Mouse (Mus musculus): ENCODE results near the gene Noxa1. TPM values are rescaled to one million over a fixed set of nuclear protein-coding genes. Genes with fewer than 3 reads are reported as not detected.

Noxa1 gene
- total RNA-seq, 2 experiments from 2014 or later, result not detected

GRCm38 (mm10) chr2:25055409-25056155 lies 39.4 kb downstream of the Noxa1 start:
- intact Hi-C loops (cut with DNase I), result no loop called here
- H3K4me3 ChIP-seq, result peak overlapping the region; percentile 88
- H3K27ac ChIP-seq, result peak overlapping the region; percentile 98
- TF ChIP-seq CTCF (IDR thresholded peaks at IDR 0.05), result no peak
- DNase-seq (ENCODE audit: extremely low spot score in 1 of 2, low spot score in 2 of 2), result no peak

GRCm38 (mm10) chr2:25055068-25055405 lies 39.9 kb downstream of the Noxa1 start:
- Histone ChIP-seq H3K27ac (peak overlapping the region; percentile 98), H3K4me3 (peak overlapping the region; percentile 88)
- no peak for TF ChIP-seq CTCF (IDR thresholded peaks at IDR 0.05)
- peak; percentile 63 to 69 for DNase-seq (ENCODE audit: extremely low spot score in 1 of 2, low spot score in 2 of 2)
- intact Hi-C loops (cut with DNase I), result no loop called here

DNA sequence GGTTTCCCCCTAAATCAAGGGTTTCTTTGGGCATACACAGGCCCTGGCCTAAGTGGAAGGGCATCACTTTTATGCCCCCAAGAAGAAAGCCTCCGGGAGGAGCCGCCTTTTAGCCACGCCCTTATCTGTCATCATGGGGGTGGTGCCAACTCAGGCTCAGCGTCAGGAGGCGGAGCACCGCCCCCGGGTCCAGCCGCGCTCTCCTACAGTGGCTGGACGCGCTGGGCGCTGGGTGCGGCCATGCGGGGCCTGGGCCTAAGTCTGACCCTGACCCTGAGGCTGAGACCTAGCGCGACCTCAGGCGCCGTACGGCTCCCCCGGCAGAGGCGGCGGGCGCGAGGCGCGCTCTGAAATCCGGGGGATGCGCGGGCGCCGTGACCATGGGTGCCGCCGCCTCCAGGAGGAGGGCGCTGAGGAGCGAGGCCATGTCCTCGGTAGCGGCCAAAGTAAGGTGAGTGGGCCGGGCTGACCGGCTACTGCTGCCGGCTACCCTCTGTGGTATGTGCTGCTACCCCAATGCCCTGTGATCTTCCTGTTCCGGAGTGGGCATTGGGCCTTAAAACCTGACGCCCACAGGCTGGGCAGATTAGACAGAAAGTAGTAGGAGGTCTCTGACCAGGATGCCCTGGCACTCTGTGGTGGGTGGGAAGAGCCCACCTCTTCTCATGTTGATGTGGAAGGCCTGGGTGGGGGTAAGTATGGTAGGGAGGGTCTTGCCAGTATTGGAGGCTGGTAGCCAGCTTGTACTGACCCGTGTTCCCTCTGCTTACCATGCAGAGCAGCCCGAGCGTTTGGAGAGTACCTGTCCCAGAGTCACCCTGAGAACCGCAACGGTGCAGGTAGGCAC lies 40.5 kb downstream of the Noxa1 start, which contains the start of gene Nsmf:
Gene Nsmf, plus strand, starts transcription at position 135 of the 847 bp plus-strand sequence.
- Histone ChIP-seq H3K27ac (peak within 1 kb of the TSS; percentile 98), H3K4me3 (peak within 1 kb of the TSS; percentile 88)
- TF ChIP-seq CTCF (IDR thresholded peaks at IDR 0.05), result no peak; the same call in 1 of the 2 replicates
- intact Hi-C loops (cut with DNase I), result loop anchor here (5.0 kb wide), 1 partner anchor 77 kb away; the partner anchor contains the start of genes Mrpl41 and Pnpla7
- DNase-seq (ENCODE audit: extremely low spot score in 1 of 2, low spot score in 2 of 2), result peak; percentile 86 to 88

- H3K27ac ChIP-seq, result no peak overlapping the region
- TF ChIP-seq CTCF (IDR thresholded peaks at IDR 0.05), result no peak
- H3K4me3 ChIP-seq, result no peak overlapping the region
- intact Hi-C loops (cut with DNase I), result loop anchor here (5.0 kb wide), 1 partner anchor 76 kb away; the partner anchor contains the start of genes Mrpl41 and Pnpla7
- DNase-seq (ENCODE audit: extremely low spot score in 1 of 2, low spot score in 2 of 2), result no peak
Measured at GRCm38 (mm10) chr2:25053101-25053500, 41.8 kb downstream of the Noxa1 start.

DNA sequence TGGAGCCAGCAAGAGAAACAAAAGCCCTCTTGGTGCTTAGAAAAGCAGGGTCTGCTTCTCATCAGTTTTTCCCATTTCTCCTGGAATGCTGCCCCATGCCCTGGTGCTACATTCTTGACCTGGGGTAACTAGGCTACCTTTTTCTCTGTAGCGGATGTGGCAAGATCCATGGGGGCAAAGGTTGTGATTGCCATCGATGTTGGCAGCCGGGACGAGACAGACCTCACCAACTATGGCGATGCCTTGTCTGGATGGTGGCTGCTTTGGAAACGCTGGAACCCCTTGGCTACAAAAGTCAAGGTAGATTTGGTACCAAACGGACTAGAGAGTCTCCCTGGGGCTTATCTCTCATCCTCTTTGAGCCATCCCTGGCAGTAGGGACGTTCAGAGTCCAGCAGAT lies 43.5 kb downstream of the Noxa1 start:
- H3K4me3 ChIP-seq, result no peak overlapping the region
- no peak for DNase-seq (ENCODE audit: extremely low spot score in 1 of 2, low spot score in 2 of 2)
- peak overlapping the region; percentile 9; the same call in 1 of the 2 replicates for H3K27ac ChIP-seq
- intact Hi-C loops (cut with DNase I), result loop anchor here (5.0 kb wide), 1 partner anchor 74 kb away; the partner anchor contains the start of genes Mrpl41 and Pnpla7
- TF ChIP-seq CTCF (IDR thresholded peaks at IDR 0.05), result no peak

DNA sequence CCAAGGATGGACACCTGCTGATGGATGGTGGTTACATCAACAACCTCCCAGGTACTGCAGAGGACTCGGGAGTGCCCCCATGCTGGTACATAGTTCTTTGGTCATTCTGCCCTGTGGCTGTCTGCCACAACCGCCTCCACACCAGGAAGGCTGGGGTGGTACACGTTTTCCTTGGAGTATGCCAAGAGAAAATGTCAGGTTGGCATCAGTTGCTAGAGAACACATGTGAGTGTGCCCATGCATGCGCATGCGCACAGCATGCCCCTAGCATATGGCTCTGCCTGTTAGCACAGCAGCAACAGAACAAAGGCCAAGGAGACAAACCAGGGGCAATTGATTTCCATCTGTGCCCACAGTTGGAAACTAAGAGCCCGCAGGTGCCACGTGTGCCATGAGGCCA lies 44.0 kb downstream of the Noxa1 start:
- Histone ChIP-seq H3K27ac (no peak overlapping the region), H3K4me3 (no peak overlapping the region)
- no peak for TF ChIP-seq CTCF (IDR thresholded peaks at IDR 0.05)
- intact Hi-C loops (cut with DNase I), result loop anchor here (5.0 kb wide), 1 partner anchor 74 kb away; the partner anchor contains the start of genes Mrpl41 and Pnpla7
- DNase-seq (ENCODE audit: extremely low spot score in 1 of 2, low spot score in 2 of 2), result peak; percentile 35 to 53

- DNase-seq (ENCODE audit: extremely low spot score in 1 of 2, low spot score in 2 of 2), result no peak
- intact Hi-C loops (cut with DNase I), result no loop called here
- TF ChIP-seq CTCF (IDR thresholded peaks at IDR 0.05), result no peak
- Histone ChIP-seq H3K4me3 (no peak overlapping the region), H3K27ac (no peak overlapping the region)
Measured at GRCm38 (mm10) chr2:25040089-25040488, 54.9 kb downstream of the Noxa1 start.

Small RNA genes lying within 50 kb of the gene (microRNA-seq; reads per million reads assigned to microRNA genes)
- 0 reads per million in 2 experiments for gene Gm24328
- gene Mir7664, result 0 to 0.24 reads per million in 2 experiments

Other genes starting within 250 kb of the Noxa1 start
- 10 to 100 TPM; 53.1 to 59.4 TPM for gene Ehmt1, start 175.5 kb downstream of the Noxa1 start, total RNA-seq (2021)
- gene Arrdc1, start 159.9 kb downstream of the Noxa1 start, total RNA-seq (2021), result 10 to 100 TPM; 17.1 to 18.2 TPM
- 10 to 100 TPM; 36.8 to 37.9 TPM for gene Zmynd19, start 145.4 kb downstream of the Noxa1 start, total RNA-seq (2021)
- 10 to 100 TPM; 29.7 to 32.4 TPM for gene Dph7, start 132.7 kb downstream of the Noxa1 start, total RNA-seq (2021)
- gene Mrpl41, start 120.1 kb downstream of the Noxa1 start, total RNA-seq (2021), result 10 to 100 TPM; 70.3 to 76.3 TPM
- 10 to 100 TPM; 22.0 to 22.2 TPM for gene Pnpla7, start 119.1 kb downstream of the Noxa1 start, total RNA-seq (2021)
- 100 to 1,000 TPM; 442 to 471 TPM for gene Nsmf, start 40.8 kb downstream of the Noxa1 start, total RNA-seq (2021)
- not detected for gene Entpd8, start 14.8 kb downstream of the Noxa1 start, total RNA-seq (2021)
- 10 to 100 TPM; 20.2 to 21.7 TPM for gene Nrarp, start 85.6 kb upstream of the Noxa1 start, total RNA-seq (2021)
- gene Tor4a, start 101.7 kb upstream of the Noxa1 start, total RNA-seq (2021), result 1 to 10 TPM; 2.0 to 2.2 TPM
- 10 to 100 TPM; 53.4 to 64.3 TPM for gene Nelfb, start 116.3 kb upstream of the Noxa1 start, total RNA-seq (2021)
- not detected for gene Stpg3, start 119.5 kb upstream of the Noxa1 start, total RNA-seq (2021)
- gene Fam166a, start 123.6 kb upstream of the Noxa1 start, total RNA-seq (2021), result not detected
- gene Tubb4b, start 129.6 kb upstream of the Noxa1 start, total RNA-seq (2021), result 100 to 1,000 TPM; 317 to 329 TPM
- not detected for gene Slc34a3, start 139.2 kb upstream of the Noxa1 start, total RNA-seq (2021)
- not detected for gene Rnf224, start 141.6 kb upstream of the Noxa1 start, total RNA-seq (2021)
- gene Rnf208, start 147.1 kb upstream of the Noxa1 start, total RNA-seq (2021), result 100 to 1,000 TPM; 249 to 270 TPM
- gene Cysrt1, start 147.3 kb upstream of the Noxa1 start, total RNA-seq (2021), result not detected
- 1 to 10 TPM; 1.4 to 2.7 TPM for gene AL732309.1, start 151.7 kb upstream of the Noxa1 start, total RNA-seq (2021)
- gene Tmem203, start 160.3 kb upstream of the Noxa1 start, total RNA-seq (2021), result 10 to 100 TPM; 35.6 to 41.6 TPM
- gene Tprn, start 167.5 kb upstream of the Noxa1 start, total RNA-seq (2021), result 10 to 100 TPM; 20.9 to 21.8 TPM
- 10 to 100 TPM; 65.6 to 65.9 TPM for gene Ssna1, start 177.3 kb upstream of the Noxa1 start, total RNA-seq (2021)
- 10 to 100 TPM; 87.1 to 90.3 TPM for gene Anapc2, start 177.3 kb upstream of the Noxa1 start, total RNA-seq (2021)
- not detected for gene Tmem210, start 193.0 kb upstream of the Noxa1 start, total RNA-seq (2021)
- gene Lrrc26, start 194.8 kb upstream of the Noxa1 start, total RNA-seq (2021), result not detected
- gene Grin1, start 224.0 kb upstream of the Noxa1 start, total RNA-seq (2021), result 100 to 1,000 TPM; 452 to 457 TPM
- gene Man1b1, start 237.2 kb upstream of the Noxa1 start, total RNA-seq (2021), result 10 to 100 TPM; 56.0 to 62.4 TPM

Data from left cerebral cortex, adult 2 months (tissue).